In the genomic region with DNA sequence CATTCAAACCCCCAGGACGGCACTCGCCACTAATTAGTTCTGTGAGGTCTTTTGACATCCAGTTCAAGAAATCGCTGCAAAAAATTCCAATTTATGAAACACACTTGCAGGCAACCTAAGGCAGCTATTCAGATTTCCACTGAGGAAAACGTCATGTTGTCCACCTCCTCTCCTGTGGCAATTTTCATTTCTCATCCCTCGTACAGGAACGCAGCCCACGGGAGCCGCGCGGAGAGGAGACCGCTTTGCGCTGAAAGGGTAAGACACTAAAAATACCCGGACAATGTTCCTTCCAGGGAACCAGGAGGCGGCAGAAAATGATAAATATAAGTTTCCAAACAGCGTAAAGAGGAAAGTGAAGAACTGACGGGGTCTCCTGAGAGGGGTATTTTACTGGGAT, we compare ENCODE assay signal across 21 mouse cellular contexts. TPM values are rescaled to one million over a fixed set of nuclear protein-coding genes. Genes with fewer than 3 reads are reported as not detected.
A peak's percentile ranks its signal among the peaks of the same experiment; 100 is the strongest.
DNase-seq lines count a peak whose midpoint lies in the region; ATAC-seq and TF ChIP-seq lines count a peak whose summit lies in the region.
"Had no signal": no experiment of that assay in that cellular context is flagged by ENCODE, and none has a peak within 500 bp of the region (broad histone marks: within the 10 kb centered on the region; RNA-seq: fewer than 3 reads in every experiment).

No protein-coding gene starts in this region.

- TF ChIP-seq CTCF in embryonic fibroblast, embryonic 13.5 days (IDR thresholded peaks at IDR 0.05; ENCODE audit: borderline replicate concordance, insufficient read depth, low read length) = no peak
- TF ChIP-seq CTCF in thymus, adult 2 months (IDR thresholded peaks at IDR 0.05; ENCODE audit: borderline replicate concordance, control insufficient read depth, extremely low read depth, insufficient read depth, low read length, poor library complexity) = no peak

- H3K9me3 ChIP-seq in limb, embryonic 13.5 days = no peaks in the 10 kb centered on the region
- no peaks in the 10 kb centered on the region for H3K9me3 ChIP-seq in limb, embryonic 10.5 days (replicated peaks)
- no peaks in the 10 kb centered on the region for H3K9me3 ChIP-seq in kidney, embryonic 14.5 days (ENCODE audit: control insufficient read depth, low read length)
- H3K9me3 ChIP-seq: liver, embryonic 13.5 days; lung, embryonic 15.5 days; stomach, embryonic 15.5 days had no signal

- H3K4me2 ChIP-seq in limb, embryonic 13.5 days (replicated peaks) = 0 out of 2 replicates have a peak overlapping the region, but pooled peaks have one; percentile 1
- H3K4me2 ChIP-seq in kidney, embryonic 14.5 days (replicated peaks; ENCODE audit: low read depth, low read length) = no peak overlapping the region
- H3K4me2 ChIP-seq: liver, embryonic 13.5 days; lung, embryonic 15.5 days; stomach, embryonic 15.5 days had no signal

- H3K4me3 ChIP-seq in limb, embryonic 13.5 days = no peak overlapping the region
- H3K4me3 ChIP-seq in limb, embryonic 10.5 days = no peak overlapping the region
- no peak overlapping the region for H3K4me3 ChIP-seq in embryonic fibroblast, embryonic 13.5 days (ENCODE audit: insufficient read depth, low read length)
- no peak overlapping the region for H3K4me3 ChIP-seq in thymus, adult 2 months (ENCODE audit: control insufficient read depth, insufficient read depth, low read length)
- no peak overlapping the region for H3K4me3 ChIP-seq in kidney, embryonic 14.5 days (ENCODE audit: low read length)
- H3K4me3 ChIP-seq: erythroblast, embryonic 14.5 days; liver, embryonic 13.5 days; lung, embryonic 15.5 days; stomach, embryonic 15.5 days had no signal

- no peak overlapping the region for H3K9ac ChIP-seq in limb, embryonic 13.5 days
- no peak overlapping the region for H3K9ac ChIP-seq in kidney, embryonic 14.5 days (ENCODE audit: low read depth, low read length)
- H3K9ac ChIP-seq: liver, embryonic 13.5 days; lung, embryonic 15.5 days; stomach, embryonic 15.5 days had no signal

- no peak overlapping the region for H3K27ac ChIP-seq in limb, embryonic 13.5 days
- H3K27ac ChIP-seq in limb, embryonic 10.5 days = no peak overlapping the region
- H3K27ac ChIP-seq in embryonic fibroblast, embryonic 13.5 days (ENCODE audit: insufficient read depth, low read length) = peak overlapping the region; percentile 69
- no peak overlapping the region for H3K27ac ChIP-seq in thymus, adult 2 months (ENCODE audit: control insufficient read depth, insufficient read depth, low read length)
- H3K27ac ChIP-seq in kidney, embryonic 14.5 days (ENCODE audit: low read depth, low read length) = no peak overlapping the region
- H3K27ac ChIP-seq: liver, embryonic 13.5 days; lung, embryonic 15.5 days; stomach, embryonic 15.5 days had no signal

- no peaks in the 10 kb centered on the region for H3K27me3 ChIP-seq in limb, embryonic 13.5 days
- no peaks in the 10 kb centered on the region for H3K27me3 ChIP-seq in limb, embryonic 10.5 days (ENCODE audit: low read depth, poor library complexity, severe bottlenecking)
- H3K27me3 ChIP-seq in thymus, adult 2 months (ENCODE audit: control insufficient read depth, insufficient read depth, low read length) = no peaks in the 10 kb centered on the region
- no peaks in the 10 kb centered on the region for H3K27me3 ChIP-seq in kidney, embryonic 14.5 days (ENCODE audit: control insufficient read depth, insufficient read depth, low read length)
- H3K27me3 ChIP-seq: CH12.LX; liver, embryonic 13.5 days; lung, embryonic 15.5 days; stomach, embryonic 15.5 days had no signal

- no peak for ATAC-seq in limb, embryonic 13.5 days (ENCODE audit: low FRiP score, low read depth)
- ATAC-seq in kidney, embryonic 14.5 days (ENCODE audit: low FRiP score, low TSS enrichment) = no peak
- ATAC-seq: forebrain, embryonic 14.5 days; midbrain, embryonic 16.5 days had no signal

- H3K36me3 ChIP-seq in limb, embryonic 13.5 days = no peaks in the 10 kb centered on the region
- no peaks in the 10 kb centered on the region for H3K36me3 ChIP-seq in limb, embryonic 10.5 days
- no peaks in the 10 kb centered on the region for H3K36me3 ChIP-seq in thymus, adult 2 months (ENCODE audit: control insufficient read depth, insufficient read depth, low read length)
- no peaks in the 10 kb centered on the region for H3K36me3 ChIP-seq in kidney, embryonic 14.5 days (ENCODE audit: control insufficient read depth, insufficient read depth, low read length)
- H3K36me3 ChIP-seq: liver, embryonic 13.5 days; lung, embryonic 15.5 days had no signal

- TF ChIP-seq POLR2A in embryonic fibroblast, embryonic 13.5 days (IDR thresholded peaks at IDR 0.05; ENCODE audit: low read depth, low read length) = no peak
- TF ChIP-seq POLR2A in thymus, adult 2 months (IDR thresholded peaks at IDR 0.05; ENCODE audit: control insufficient read depth, extremely low read depth, insufficient read depth, low read length, poor library complexity) = no peak

- 80% methylated on average over 16 of the region's 16 CpGs for WGBS in limb, embryonic 13.5 days
- WGBS in limb, embryonic 10.5 days = 90% methylated on average over 16 of the region's 16 CpGs
- 94% methylated on average over 16 of the region's 16 CpGs for WGBS in thymus, adult 2 months
- 78% methylated on average over 16 of the region's 16 CpGs for WGBS in kidney, embryonic 14.5 days

- no peaks in the 10 kb centered on the region for H3K4me1 ChIP-seq in limb, embryonic 13.5 days
- no peaks in the 10 kb centered on the region for H3K4me1 ChIP-seq in limb, embryonic 10.5 days
- H3K4me1 ChIP-seq in embryonic fibroblast, embryonic 13.5 days (ENCODE audit: control insufficient read depth, insufficient read depth, low read length) = no peaks in the 10 kb centered on the region; the same call in 1 of the 2 replicates
- no peaks in the 10 kb centered on the region for H3K4me1 ChIP-seq in thymus, adult 2 months (replicated peaks; ENCODE audit: control insufficient read depth, insufficient read depth, low read length)
- H3K4me1 ChIP-seq in kidney, embryonic 14.5 days (ENCODE audit: control insufficient read depth, insufficient read depth, low read length) = no peaks in the 10 kb centered on the region
- H3K4me1 ChIP-seq: liver, embryonic 13.5 days; lung, embryonic 15.5 days; stomach, embryonic 15.5 days had no signal

- peak; percentile 48 to 73 for DNase-seq in frontal cortex, adult 2 months (ENCODE audit: extremely low spot score in 1 of 2, low spot score in 1 of 2)
- DNase-seq in frontal cortex, postnatal 14 days (ENCODE audit: low spot score in 2 of 2) = no peak
- no peak for DNase-seq in limb, embryonic 10.5 days (ENCODE audit: low spot score)
- peak; percentile 37 to 64 for DNase-seq in right cerebral cortex, postnatal 36 days (ENCODE audit: low spot score in 2 of 2)
- no peak for DNase-seq in thymus, adult 2 months
- DNase-seq: cerebellum, adult 11 months; cerebellum, postnatal 14 days; embryo, embryonic 11 days; heart, adult 18-20 months; kidney, adult 9 months; liver, embryonic 13.5 days had no signal

RNA-seq across cellular contexts. Expression of gene Sod3, which starts 27.9 kb away (rescaled TPM):
- 12.1 and 13.4 TPM in 2 replicates for polyA plus RNA-seq in frontal cortex, adult 2 months (2012; rRNA removed)
- 0.20 and 0.28 TPM in 2 replicates for polyA plus RNA-seq in limb, embryonic 13.5 days (2015; fragmentation: Nextera tagmentation; extraction: Ambion mirVana)
- 0.05 TPM in 1 of 2 replicates, not detected in the other for polyA plus RNA-seq in limb, embryonic 10.5 days (2016; fragmentation: Nextera tagmentation; extraction: Ambion mirVana)
- polyA plus RNA-seq in embryonic fibroblast, embryonic 13.5 days (2011; ENCODE audit: insufficient read length, low read depth, missing spikeins) = 48.8 and 49.2 TPM in 2 replicates
- polyA plus RNA-seq in thymus, adult 2 months (2012; rRNA removed) = 19.6 and 21.1 TPM in 2 replicates
- 2.1 and 4.5 TPM in 2 replicates for polyA plus RNA-seq in kidney, embryonic 14.5 days (2014; fragmentation: Nextera tagmentation; extraction: Ambion mirVana)
- polyA plus RNA-seq: limb, embryonic 11.5 days had no signal

Comparison
In these comparisons a context has a peak if more than half of its experiments do, and no peak if none do; other contexts are left out.
1. DNase-seq: peak in frontal cortex, adult 2 months (2 of 2) and right cerebral cortex, postnatal 36 days (2 of 2); none in frontal cortex, postnatal 14 days (0 of 2), limb, embryonic 10.5 days (single experiment) and thymus, adult 2 months (single experiment).